Mouse (Mus musculus): ENCODE results near the gene Wee1.
"Not testable (repeated sequence)": the region's sequence is repeated elsewhere in the genome, so short reads cannot be mapped to it uniquely, and the experiment has no call there.

The Wee1 gene

GRCm38 (mm10) chr7:110121516-110122288 lies at the start of gene Wee1:
Gene Wee1 (plus strand): TSS chr7:110122046.
- peak; percentile 99 for DNase-seq (ENCODE audit: low spot score)

GRCm38 (mm10) chr7:110078168-110078567 lies 43.7 kb upstream of the Wee1 start:
- no peak for DNase-seq (ENCODE audit: low spot score)

GRCm38 (mm10) chr7:110083386-110084165 lies 38.3 kb upstream of the Wee1 start:
- DNase-seq (ENCODE audit: low spot score), result peak; percentile 87

- no peak for DNase-seq (ENCODE audit: low spot score)
These were observed 36.6 kb upstream of the Wee1 start for GRCm38 (mm10) chr7:110085217-110085616.

GRCm38 (mm10) chr7:110087914-110088313 lies 33.9 kb upstream of the Wee1 start:
- DNase-seq (ENCODE audit: low spot score), result no peak

GRCm38 (mm10) chr7:110091670-110092069 lies 30.2 kb upstream of the Wee1 start:
- DNase-seq (ENCODE audit: low spot score), result no peak

- no peak for DNase-seq (ENCODE audit: low spot score)
These were observed 25.5 kb upstream of the Wee1 start for GRCm38 (mm10) chr7:110096332-110096731.

- DNase-seq (ENCODE audit: low spot score), result no peak
These were observed 24.6 kb upstream of the Wee1 start for GRCm38 (mm10) chr7:110097106-110097793.

- no peak for DNase-seq (ENCODE audit: low spot score)
These were observed 21.0 kb upstream of the Wee1 start for GRCm38 (mm10) chr7:110100854-110101253.

- no peak for DNase-seq (ENCODE audit: low spot score)
These were observed 20.6 kb upstream of the Wee1 start for GRCm38 (mm10) chr7:110101266-110101665.

- DNase-seq (ENCODE audit: low spot score), result no peak
These were observed 16.8 kb upstream of the Wee1 start for GRCm38 (mm10) chr7:110105041-110105440.

GRCm38 (mm10) chr7:110106633-110107032 lies 15.2 kb upstream of the Wee1 start:
- no peak for DNase-seq (ENCODE audit: low spot score)

- not testable (repeated sequence) for DNase-seq (ENCODE audit: low spot score)
These were observed 13.3 kb upstream of the Wee1 start for GRCm38 (mm10) chr7:110108524-110108923.

- DNase-seq (ENCODE audit: low spot score), result peak; percentile 35
These were observed 12.8 kb upstream of the Wee1 start for GRCm38 (mm10) chr7:110108967-110109610.

GRCm38 (mm10) chr7:110110061-110110656 lies 11.7 kb upstream of the Wee1 start:
- no peak for DNase-seq (ENCODE audit: low spot score)

GRCm38 (mm10) chr7:110114699-110115098 lies 7.1 kb upstream of the Wee1 start:
- no peak for DNase-seq (ENCODE audit: low spot score)

GRCm38 (mm10) chr7:110116731-110117291 lies 5.0 kb upstream of the Wee1 start:
- DNase-seq (ENCODE audit: low spot score), result no peak

GRCm38 (mm10) chr7:110118448-110118847 lies 3.4 kb upstream of the Wee1 start:
- DNase-seq (ENCODE audit: low spot score), result no peak

- DNase-seq (ENCODE audit: low spot score), result no peak
These were observed 1.6 kb upstream of the Wee1 start for GRCm38 (mm10) chr7:110120157-110120784.

- DNase-seq (ENCODE audit: low spot score), result no peak
These were observed 707 bp upstream of the Wee1 start for GRCm38 (mm10) chr7:110121162-110121515.

- no peak for DNase-seq (ENCODE audit: low spot score)
These were observed 381 bp downstream of the Wee1 start for GRCm38 (mm10) chr7:110122289-110122564.
